Mouse (Mus musculus): ENCODE results near the gene Gsdme.

The Gsdme gene

DNA sequence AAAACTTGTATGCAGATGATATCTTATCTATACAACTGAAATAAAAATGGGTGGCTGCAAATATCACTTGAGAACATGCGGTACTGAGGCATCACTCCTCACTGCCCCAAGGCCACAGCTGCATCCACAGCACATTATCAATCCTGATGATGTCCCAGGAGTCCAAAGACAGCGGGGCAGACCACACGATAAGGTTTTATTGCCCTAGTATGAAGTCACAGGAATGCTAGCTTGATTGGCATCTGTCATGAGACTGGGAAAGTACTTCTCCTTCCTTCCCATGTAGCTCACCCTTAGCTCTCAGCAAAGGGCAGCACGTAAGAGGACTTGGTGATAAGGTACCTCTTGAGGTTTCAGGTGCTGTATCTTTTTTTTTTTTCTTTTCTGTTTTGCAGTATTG is 19.5 kb downstream of the Gsdme start:
- no peak for DNase-seq

DNA sequence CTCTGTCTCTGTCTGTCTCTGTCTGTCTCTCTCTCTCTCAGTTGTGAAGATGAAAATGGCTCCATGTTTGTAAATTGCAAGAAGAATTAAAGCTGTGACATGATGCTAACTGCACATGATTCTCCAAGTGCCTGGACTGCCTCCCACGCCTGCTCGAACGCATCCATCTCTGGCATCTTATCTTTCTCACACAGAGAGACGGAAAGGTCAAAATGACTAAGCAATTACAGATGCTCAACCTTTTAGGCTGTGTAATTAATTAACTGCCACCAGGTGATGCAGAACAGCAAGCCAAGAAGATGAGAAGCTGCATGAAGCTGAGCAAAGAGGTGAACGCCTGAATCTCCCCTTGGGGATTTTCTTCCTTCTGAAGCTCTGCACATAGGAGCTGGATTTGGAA is 23.2 kb downstream of the Gsdme start:
- DNase-seq = no peak

DNA sequence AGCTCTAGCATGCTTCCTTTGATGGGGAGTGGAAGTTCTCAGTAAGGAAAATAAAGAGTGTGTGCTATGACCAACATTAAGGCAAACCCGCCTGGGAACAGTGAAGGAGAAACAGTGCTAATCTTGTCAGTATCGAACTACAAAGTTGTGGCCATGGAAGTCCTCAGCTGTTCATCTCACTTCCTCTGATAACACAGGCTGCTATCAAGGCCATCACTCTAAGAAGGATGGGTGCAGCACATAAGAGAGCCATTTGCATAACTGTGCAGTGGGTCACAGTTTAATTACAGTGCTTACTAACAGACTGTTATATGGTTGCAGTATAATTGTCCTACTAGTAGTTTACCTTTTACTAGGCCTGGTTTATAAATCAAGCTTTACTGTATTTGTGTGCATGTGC is 23.8 kb downstream of the Gsdme start:
- no peak for DNase-seq

GRCm38 (mm10) chr6:50237963-50238362 is 25.7 kb downstream of the Gsdme start:
- no peak for DNase-seq

DNA sequence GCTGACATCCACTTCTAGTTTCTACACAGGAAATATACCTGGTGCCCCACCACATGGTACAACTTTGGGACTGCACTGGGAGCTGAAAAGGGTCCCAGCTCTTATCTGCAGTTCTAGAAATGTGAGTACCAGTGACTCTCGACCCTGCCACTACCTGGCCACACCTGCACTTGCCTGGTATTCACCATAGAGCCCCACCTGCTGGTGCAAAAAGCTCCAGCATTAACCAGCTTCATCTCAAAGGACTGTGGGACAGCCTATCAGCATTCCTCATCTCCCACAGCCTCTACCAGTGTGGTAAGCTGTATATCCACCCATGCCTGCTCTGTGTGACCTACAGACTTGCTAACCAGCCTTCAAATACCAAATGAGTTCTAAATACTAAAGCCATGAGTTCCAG is 30.7 kb downstream of the Gsdme start:
- no peak for DNase-seq

DNA sequence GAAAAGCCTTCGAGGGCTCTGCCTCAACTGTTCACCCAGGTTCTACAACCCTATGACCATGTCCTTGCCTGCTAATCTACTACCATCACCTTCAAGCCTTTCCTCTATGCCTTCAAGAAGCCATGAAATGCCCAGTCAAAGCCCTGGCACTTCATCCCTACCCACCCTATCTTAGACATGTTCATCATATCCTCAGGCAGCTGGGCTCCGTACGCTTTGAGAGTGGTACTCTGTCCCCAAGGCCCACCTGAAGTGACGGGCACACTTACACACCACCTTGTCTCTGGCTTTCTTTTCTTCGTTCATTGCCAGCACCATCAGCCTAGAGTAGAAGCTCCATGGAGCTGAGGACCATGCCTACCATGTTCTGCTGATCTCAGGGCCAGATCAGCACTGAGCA is 32.4 kb downstream of the Gsdme start:
- DNase-seq = no peak

GRCm38 (mm10) chr6:50228180-50228579 is 35.5 kb downstream of the Gsdme start:
- DNase-seq = no peak

DNA sequence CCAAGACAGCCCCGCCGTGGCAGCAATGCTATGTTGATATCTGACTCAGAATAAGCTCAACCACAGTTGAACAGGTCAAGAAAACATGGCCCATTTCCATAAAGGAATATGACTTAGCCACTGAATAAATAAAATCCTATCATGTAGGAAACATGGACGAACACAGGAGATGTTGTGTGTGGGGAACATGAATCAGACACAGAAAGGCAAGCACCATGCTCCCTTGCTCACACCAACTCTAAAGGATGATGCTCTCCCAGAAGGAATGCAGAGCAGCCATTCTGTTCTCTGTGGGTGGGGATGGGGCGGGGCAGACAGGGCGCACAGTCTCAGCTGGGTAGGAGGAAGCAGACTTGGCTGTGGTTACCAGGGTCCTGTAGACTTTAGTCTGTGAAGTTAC is 38.4 kb downstream of the Gsdme start:
- DNase-seq = no peak

DNA sequence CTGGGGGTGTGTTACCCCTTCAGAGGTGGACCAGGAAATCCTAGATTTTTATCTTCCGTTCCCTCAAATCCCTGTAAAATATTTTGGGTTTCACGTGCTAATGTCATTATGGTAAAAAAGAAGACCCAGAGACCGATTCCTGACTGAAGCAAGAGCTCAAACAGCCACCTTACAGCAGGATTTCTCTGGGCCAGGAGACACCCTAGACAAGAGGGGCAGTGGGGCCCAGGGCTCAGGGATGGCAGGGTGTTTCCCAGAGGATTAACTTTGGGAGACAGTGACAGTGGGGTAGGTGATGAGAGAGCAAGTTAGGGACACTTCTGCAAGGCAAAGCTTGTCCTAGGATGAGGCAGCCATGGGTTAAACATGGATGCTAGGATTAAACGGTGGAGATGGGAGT is 40.1 kb downstream of the Gsdme start:
- no peak for DNase-seq

DNA sequence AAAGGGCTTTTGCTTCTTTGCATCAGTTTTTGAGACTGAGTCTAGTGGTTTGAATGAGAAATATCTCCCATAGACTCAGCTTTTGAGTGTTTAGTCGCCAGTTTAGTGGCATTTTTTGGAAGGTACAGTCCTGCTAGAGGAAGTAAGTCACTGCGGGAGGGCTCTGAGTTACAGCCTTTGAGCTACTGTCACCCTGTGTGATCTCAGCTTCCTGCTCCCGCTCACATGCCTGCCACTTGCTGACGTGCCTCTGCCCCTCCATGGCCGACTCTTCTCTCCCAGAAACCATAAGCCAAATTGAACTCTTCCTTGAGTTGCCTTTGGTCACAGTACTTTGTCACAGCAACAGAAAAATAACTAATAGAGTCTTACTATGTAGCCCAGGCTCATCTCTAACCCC is 40.7 kb downstream of the Gsdme start:
- no peak for DNase-seq

DNA sequence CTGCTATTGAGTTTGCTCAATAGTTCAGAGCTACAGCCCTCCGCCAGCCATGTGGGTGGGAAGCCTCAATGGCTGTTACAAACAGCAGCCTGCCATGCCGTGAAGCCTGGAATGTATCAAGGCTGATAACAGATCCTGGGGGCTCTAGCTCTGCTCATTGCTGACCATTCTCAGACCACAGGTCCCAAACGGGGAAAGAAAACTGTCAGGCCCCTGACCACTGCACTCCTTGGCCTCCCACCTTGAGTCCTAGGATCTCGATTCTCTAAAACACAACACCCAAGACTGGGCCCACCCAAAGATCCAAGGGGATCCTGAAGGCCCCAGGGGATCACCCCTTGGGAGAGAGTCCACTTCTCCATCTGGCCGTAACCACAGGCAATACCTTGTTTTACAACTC is 41.3 kb downstream of the Gsdme start:
- no peak for DNase-seq

DNA sequence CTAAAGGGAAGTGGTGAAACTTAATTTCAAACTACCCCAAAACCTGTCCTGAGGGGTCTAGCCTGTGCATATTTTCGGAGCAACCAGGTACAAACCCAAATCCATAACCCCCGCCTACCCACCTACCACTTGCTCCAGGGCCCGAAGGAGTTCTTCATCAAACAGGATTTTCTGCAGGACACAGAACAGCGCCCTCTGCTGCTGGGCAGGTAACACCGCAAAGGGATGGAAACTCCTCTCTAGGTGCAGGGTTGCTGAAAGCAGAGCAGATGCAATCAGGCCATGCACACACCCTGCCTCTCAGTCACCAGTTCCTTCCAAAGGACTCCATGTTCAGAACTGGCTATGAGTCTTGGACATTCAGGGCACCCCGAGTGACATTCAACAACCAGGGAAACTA is 42.8 kb downstream of the Gsdme start:
- DNase-seq = peak; percentile 30

- DNase-seq = no peak
Observed at GRCm38 (mm10) chr6:50219066-50219465, 44.6 kb downstream of the Gsdme start.

- DNase-seq = no peak
Observed at GRCm38 (mm10) chr6:50218628-50219027, 45.0 kb downstream of the Gsdme start.

DNA sequence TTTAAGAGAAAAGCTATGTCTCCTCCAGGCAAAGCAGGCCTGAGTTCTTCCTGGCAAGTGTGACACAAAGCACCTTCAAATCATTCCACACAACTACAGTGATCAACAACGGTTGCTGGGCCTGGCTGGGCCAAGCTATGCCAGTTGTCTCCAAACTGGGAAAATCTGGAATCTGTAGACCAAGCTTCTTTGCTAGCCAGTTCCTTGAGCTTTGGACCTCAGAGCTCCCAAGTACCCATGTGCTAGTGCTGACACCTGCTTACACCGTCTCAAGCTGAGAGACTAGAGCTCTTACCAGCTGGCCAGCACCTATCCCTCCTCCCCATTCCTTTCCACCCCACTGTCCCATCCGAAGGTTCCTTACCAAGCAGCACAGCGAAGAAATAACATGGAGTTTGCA is 47.7 kb downstream of the Gsdme start:
- no peak for DNase-seq

- DNase-seq = no peak
Observed at GRCm38 (mm10) chr6:50215373-50215745, 48.3 kb downstream of the Gsdme start.

DNA sequence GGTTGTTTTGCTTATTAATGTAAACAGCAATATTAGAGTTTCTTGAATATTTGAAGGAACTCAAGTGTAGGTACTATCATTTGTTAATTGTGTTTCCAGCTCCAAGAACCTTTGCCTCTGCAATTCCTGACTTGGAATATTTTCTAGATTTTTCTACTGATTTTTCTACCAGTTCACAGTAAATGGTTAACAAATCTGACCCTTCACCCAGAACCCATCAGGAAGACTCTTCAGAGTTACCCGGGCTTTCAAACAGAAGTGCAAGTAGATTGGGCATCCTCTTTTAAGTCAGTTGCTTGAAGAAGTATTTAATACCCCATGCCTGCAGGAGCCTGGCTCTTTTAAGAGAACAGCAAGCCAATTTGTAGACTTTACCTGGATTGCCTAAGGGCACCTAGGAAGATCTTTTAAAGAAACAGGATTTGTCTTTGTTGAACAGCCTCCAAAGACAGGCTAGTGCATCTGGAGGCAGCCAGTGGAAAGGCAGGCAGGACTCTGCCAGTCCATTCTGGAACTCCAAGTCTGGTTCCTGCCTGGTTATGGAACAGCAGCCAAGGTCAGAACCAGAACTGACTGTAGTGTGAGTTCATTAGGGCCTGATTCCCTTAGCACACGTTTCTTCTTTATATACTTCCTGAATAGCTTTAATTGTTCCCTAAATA is 48.8 kb downstream of the Gsdme start:
- no peak for DNase-seq

- DNase-seq = no peak
Observed at GRCm38 (mm10) chr6:50205093-50205492, 58.6 kb downstream of the Gsdme start.

DNA sequence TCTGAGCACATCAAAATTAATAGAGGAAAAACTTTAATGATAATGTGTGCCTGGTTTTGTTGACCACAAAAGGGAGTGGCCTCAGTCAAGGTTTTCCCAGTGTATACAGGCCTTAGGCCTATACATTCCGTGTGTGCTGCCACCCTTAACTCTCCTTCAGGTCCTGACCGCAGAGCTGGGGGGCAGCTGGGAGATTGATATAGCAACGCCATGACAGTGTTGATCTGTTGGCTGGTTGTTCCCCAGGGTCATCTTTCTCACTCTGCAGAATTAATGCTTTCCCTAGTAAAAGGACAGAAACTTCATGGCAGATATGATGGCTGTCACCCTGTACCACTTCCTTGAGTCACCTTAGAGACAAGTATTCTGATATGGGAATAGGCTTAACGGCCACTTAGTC is 59.3 kb downstream of the Gsdme start:
- DNase-seq = no peak

GRCm38 (mm10) chr6:50193851-50194250 is 69.8 kb downstream of the Gsdme start:
- DNase-seq = no peak

DNA sequence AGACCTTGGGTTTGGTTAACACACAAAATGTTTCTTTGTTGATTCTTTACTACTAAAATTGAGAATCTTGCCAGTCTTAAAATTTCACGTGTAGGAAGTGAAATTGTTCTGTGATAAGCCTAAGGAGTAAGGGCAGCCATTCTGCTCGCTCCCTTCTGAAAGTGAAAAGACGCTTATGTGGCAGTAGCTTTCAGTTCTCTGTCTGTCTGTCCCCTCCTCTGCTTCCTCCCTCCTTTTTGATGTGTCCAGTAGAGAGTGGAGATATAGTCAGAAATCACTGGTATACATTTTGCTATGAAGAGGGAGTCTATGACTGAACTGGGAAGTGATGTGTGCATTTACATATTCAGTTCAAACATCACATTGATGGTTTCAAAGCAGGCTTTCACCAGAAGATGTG is 70.8 kb downstream of the Gsdme start:
- no peak for DNase-seq

DNA sequence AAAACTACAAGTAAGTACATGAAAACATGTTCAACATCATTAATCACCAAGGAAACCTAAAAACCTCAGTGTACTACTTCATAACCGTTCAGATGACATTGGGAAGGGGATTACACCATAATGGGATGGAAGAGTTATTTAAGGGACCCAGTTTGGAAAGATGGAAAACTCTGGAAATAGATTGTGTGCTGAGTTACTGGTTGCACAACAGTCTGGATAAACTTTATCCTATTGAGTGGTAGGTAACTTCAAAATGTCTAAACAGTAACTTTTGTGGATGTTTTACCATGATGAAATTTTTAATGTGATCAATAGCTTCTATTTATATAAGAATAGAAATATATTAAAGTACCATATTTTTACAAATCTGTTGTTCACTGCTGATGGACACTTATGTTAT is 71.5 kb downstream of the Gsdme start:
- DNase-seq = no peak

GRCm38 (mm10) chr6:50191605-50192004 is 72.1 kb downstream of the Gsdme start:
- DNase-seq = no peak

- DNase-seq = no peak
Observed at GRCm38 (mm10) chr6:50189376-50189775, 74.3 kb downstream of the Gsdme start.

DNA sequence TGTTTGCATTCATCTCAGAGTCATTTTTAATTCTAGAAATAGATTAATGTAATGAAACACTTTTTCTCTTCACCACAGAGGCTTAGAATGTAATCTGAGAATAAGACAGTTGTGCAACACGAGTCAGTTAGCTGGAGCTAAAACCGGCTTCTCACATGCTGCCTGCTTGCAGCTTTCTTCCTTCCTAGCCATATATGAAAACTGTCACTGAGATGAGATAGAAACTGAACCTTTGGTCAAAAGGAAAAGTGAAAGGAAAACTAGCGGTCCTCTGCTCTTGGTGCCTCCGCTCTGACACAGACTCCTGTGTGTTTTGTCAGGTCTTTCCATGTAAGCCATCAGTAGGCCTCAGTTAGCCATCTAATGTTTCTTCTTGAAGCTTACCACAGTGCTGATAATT is 75.7 kb downstream of the Gsdme start:
- no peak for DNase-seq

GRCm38 (mm10) chr6:50180189-50180588 is 83.5 kb downstream of the Gsdme start:
- no peak for DNase-seq
